ENCODE assay signal across 15 mouse cellular contexts in genomic region chr10:62058508-62059375, GRCm38 (mm10).
A peak's percentile ranks its signal among the peaks of the same experiment; 100 is the strongest.
DNase-seq lines count a peak whose midpoint lies in the region; ATAC-seq lines count a peak whose summit lies in the region.
"Had no signal": no experiment of that assay in that cellular context is flagged by ENCODE, and none has a peak within 500 bp of the region (broad histone marks: within the 10 kb centered on the region; RNA-seq: fewer than 3 reads in every experiment).

No protein-coding gene starts in this region.

- H3K27me3 ChIP-seq in hindbrain, embryonic 11.5 days (ENCODE audit: control insufficient read depth, insufficient read depth, low read length) = no peaks in the 10 kb centered on the region
- H3K27me3 ChIP-seq in hindbrain, embryonic 14.5 days (ENCODE audit: control insufficient read depth, insufficient read depth, low read length) = no peaks in the 10 kb centered on the region
- H3K27me3 ChIP-seq: hindbrain, embryonic 15.5 days had no signal

- intact Hi-C loops in gastrocnemius, postnatal 36 days (cut with DNase I) = loop anchor here (5.0 kb wide), 2 partner anchors 181 to 189 kb away; no protein-coding TSS in a partner anchor

- no peak overlapping the region for H3K9ac ChIP-seq in hindbrain, embryonic 11.5 days (ENCODE audit: low read depth, low read length)
- H3K9ac ChIP-seq in hindbrain, embryonic 14.5 days = no peak overlapping the region
- H3K9ac ChIP-seq: forebrain, postnatal 0 days; hindbrain, embryonic 15.5 days; liver, embryonic 14.5 days had no signal

- H3K4me3 ChIP-seq in hindbrain, embryonic 11.5 days (ENCODE audit: low read depth, low read length) = no peak overlapping the region
- H3K4me3 ChIP-seq in hindbrain, embryonic 14.5 days (replicated peaks; ENCODE audit: low read length) = no peak overlapping the region
- H3K4me3 ChIP-seq: heart, adult 2 months; hindbrain, embryonic 15.5 days had no signal

- DNase-seq in hindbrain, embryonic 11.5 days (ENCODE audit: low spot score) = peak; percentile 34
- DNase-seq in hindbrain, embryonic 14.5 days (ENCODE audit: low spot score) = no peak
- DNase-seq in embryo, embryonic 10.5 days (ENCODE audit: low spot score) = peak; percentile 60
- peak; percentile 38 to 80 for DNase-seq in kidney, postnatal 25 days
- DNase-seq in retina, postnatal 1 day = peak; percentile 51
- no peak for DNase-seq in natural killer cell, adult 2 months (ENCODE audit: low spot score in 2 of 2)
- DNase-seq in layer of hippocampus, adult 18-20 months (ENCODE audit: low spot score in 2 of 2) = no peak
- no peak for DNase-seq in gastrocnemius, postnatal 36 days
- DNase-seq: forebrain, postnatal 0 days; heart, adult 2 months; thymus, postnatal 36 days had no signal

- H3K4me2 ChIP-seq in hindbrain, embryonic 11.5 days (replicated peaks; ENCODE audit: low read depth, low read length) = no peak overlapping the region
- H3K4me2 ChIP-seq in hindbrain, embryonic 14.5 days (replicated peaks) = no peak overlapping the region
- H3K4me2 ChIP-seq: hindbrain, embryonic 15.5 days had no signal

- 64% methylated on average over 13 of the region's 13 CpGs for WGBS in hindbrain, embryonic 11.5 days
- WGBS in hindbrain, embryonic 14.5 days = 52% methylated on average over 13 of the region's 13 CpGs

- H3K36me3 ChIP-seq in hindbrain, embryonic 11.5 days (ENCODE audit: control insufficient read depth, insufficient read depth, low read length) = no peaks in the 10 kb centered on the region
- H3K36me3 ChIP-seq in hindbrain, embryonic 14.5 days (replicated peaks; ENCODE audit: control insufficient read depth, insufficient read depth) = no peaks in the 10 kb centered on the region
- H3K36me3 ChIP-seq: hindbrain, embryonic 15.5 days had no signal

- ATAC-seq in hindbrain, embryonic 11.5 days (ENCODE audit: low FRiP score) = peak; percentile 71
- no peak for ATAC-seq in hindbrain, embryonic 14.5 days (ENCODE audit: low FRiP score)
- ATAC-seq: CD4-positive, CD25-positive, alpha-beta regulatory T cell, adult 4 months; forebrain, postnatal 0 days had no signal

- no peaks in the 10 kb centered on the region for H3K9me3 ChIP-seq in hindbrain, embryonic 11.5 days (ENCODE audit: control insufficient read depth, low read length)
- no peaks in the 10 kb centered on the region for H3K9me3 ChIP-seq in hindbrain, embryonic 14.5 days (ENCODE audit: control insufficient read depth, low read length)
- H3K9me3 ChIP-seq: hindbrain, embryonic 15.5 days had no signal

- 0 out of 2 replicates have a peak, but pooled peaks cover 4% of the 10 kb centered on the region for H3K4me1 ChIP-seq in hindbrain, embryonic 11.5 days (replicated peaks; ENCODE audit: control insufficient read depth, insufficient read depth, low read length)
- peaks cover 14% of the 10 kb centered on the region for H3K4me1 ChIP-seq in hindbrain, embryonic 14.5 days (replicated peaks; ENCODE audit: control insufficient read depth, insufficient read depth, low read length)

- no peak overlapping the region for H3K27ac ChIP-seq in hindbrain, embryonic 11.5 days (ENCODE audit: low read depth, low read length)
- H3K27ac ChIP-seq in hindbrain, embryonic 14.5 days = no peak overlapping the region
- H3K27ac ChIP-seq: heart, adult 2 months; hindbrain, embryonic 15.5 days; liver, embryonic 14.5 days; macrophage had no signal

Comparison
In these comparisons a context has a peak if more than half of its experiments do, and no peak if none do; other contexts are left out.
1. DNase-seq: peak in hindbrain, embryonic 11.5 days (single experiment), embryo, embryonic 10.5 days (single experiment), kidney, postnatal 25 days (2 of 2) and retina, postnatal 1 day (single experiment); none in hindbrain, embryonic 14.5 days (single experiment), natural killer cell, adult 2 months (0 of 2), layer of hippocampus, adult 18-20 months (0 of 2) and gastrocnemius, postnatal 36 days (0 of 2).